Mouse (Mus musculus): ENCODE results near the gene Kcnk7. TPM values are rescaled to one million over a fixed set of nuclear protein-coding genes. Genes with fewer than 3 reads are reported as not detected.

The Kcnk7 gene
- total RNA-seq, 2 experiments from 2014 or later: not detected

- no peak for DNase-seq
Measured at GRCm38 (mm10) chr19:5690343-5690735, 13.8 kb upstream of the Kcnk7 start.

GRCm38 (mm10) chr19:5691601-5692000 lies 12.6 kb upstream of the Kcnk7 start:
- DNase-seq: no peak

GRCm38 (mm10) chr19:5692086-5692912 lies 11.9 kb upstream of the Kcnk7 start:
- peak; percentile 50 for DNase-seq

- DNase-seq: no peak
Measured at GRCm38 (mm10) chr19:5692913-5693396, 11.2 kb upstream of the Kcnk7 start.

- DNase-seq: no peak
Measured at GRCm38 (mm10) chr19:5693801-5694200, 10.4 kb upstream of the Kcnk7 start.

GRCm38 (mm10) chr19:5695849-5696462 lies 8.2 kb upstream of the Kcnk7 start:
- DNase-seq: no peak

GRCm38 (mm10) chr19:5704801-5705571 lies 819 bp downstream of the Kcnk7 start:
- peak; percentile 48 for DNase-seq

GRCm38 (mm10) chr19:5710068-5710467 lies 5.9 kb downstream of the Kcnk7 start:
- DNase-seq: no peak

GRCm38 (mm10) chr19:5710581-5710980 lies 6.4 kb downstream of the Kcnk7 start:
- no peak for DNase-seq

- DNase-seq: peak; percentile 77
Measured at GRCm38 (mm10) chr19:5711218-5711617, 7.1 kb downstream of the Kcnk7 start.

- no peak for DNase-seq
Measured at GRCm38 (mm10) chr19:5711907-5712460, 7.8 kb downstream of the Kcnk7 start.

- DNase-seq: no peak
Measured at GRCm38 (mm10) chr19:5713255-5713654, 9.1 kb downstream of the Kcnk7 start.

GRCm38 (mm10) chr19:5713730-5714129 lies 9.6 kb downstream of the Kcnk7 start:
- peak; percentile 70 for DNase-seq

- DNase-seq: peak; percentile 32
Measured at GRCm38 (mm10) chr19:5715793-5716688, 11.9 kb downstream of the Kcnk7 start.

- DNase-seq: peak; percentile 25
Measured at GRCm38 (mm10) chr19:5716955-5717354, 12.8 kb downstream of the Kcnk7 start.

GRCm38 (mm10) chr19:5721233-5721632 lies 17.1 kb downstream of the Kcnk7 start:
- DNase-seq: peak; percentile 4

GRCm38 (mm10) chr19:5722848-5723425 lies 18.8 kb downstream of the Kcnk7 start:
- DNase-seq: no peak

- DNase-seq: no peak
Measured at GRCm38 (mm10) chr19:5723934-5724548, 19.9 kb downstream of the Kcnk7 start.

GRCm38 (mm10) chr19:5724549-5724941 lies 20.4 kb downstream of the Kcnk7 start:
- DNase-seq: peak; percentile 74

GRCm38 (mm10) chr19:5725029-5725707 lies 21.0 kb downstream of the Kcnk7 start:
- DNase-seq: peak; percentile 84

Data from gastrocnemius, postnatal 10 days (tissue).